Mouse (Mus musculus): Measurements from ENCODE around the gene Crip2.

The Crip2 gene

DNA sequence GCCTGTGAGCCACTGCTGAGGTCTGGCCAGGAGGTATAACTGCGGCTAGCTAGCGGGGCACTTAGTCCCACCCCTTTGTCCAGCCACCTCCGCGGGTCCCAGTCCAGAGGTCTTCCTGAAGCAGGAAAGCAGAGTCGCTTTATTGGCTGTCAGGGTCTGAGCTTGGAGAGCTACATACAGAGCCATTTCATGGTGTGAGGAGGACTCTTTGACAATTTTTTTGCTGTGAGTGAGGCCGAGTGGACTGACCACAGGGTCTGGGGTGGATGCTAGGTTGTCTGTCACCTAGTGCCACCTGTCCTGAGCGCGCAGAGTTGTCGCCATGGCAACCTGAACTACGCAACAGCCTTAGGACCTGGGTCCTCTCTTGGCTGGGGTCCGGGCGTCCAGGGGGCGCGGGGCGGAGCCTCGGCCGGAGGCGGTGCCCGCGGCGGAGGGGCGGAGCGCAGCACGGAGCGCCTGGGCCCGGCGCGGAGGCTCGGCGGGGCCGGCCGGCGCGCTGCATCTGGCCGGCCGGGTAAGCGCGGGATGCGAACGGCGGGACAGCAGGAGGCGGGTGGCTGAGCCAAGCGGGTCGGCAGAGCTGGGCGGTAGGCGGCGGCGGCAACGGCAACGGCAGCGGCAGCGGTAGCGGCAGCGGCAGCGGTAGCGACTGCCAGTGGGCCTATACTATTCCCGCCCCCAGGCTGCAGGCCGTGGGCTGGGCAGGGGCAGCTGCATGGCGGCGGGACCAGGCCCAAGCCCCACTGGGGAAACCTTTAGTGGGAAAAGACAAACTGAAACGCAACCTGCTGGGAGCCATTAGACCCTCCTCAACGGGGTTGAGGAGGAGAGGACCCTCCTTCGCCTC is 45.6 kb downstream of the Crip2 start, which contains the start of gene Tmem121:
Tmem121 (plus strand) TSS at position 489 of the 850 bp plus-strand sequence.
- no peak for DNase-seq (ENCODE audit: low spot score)

DNA sequence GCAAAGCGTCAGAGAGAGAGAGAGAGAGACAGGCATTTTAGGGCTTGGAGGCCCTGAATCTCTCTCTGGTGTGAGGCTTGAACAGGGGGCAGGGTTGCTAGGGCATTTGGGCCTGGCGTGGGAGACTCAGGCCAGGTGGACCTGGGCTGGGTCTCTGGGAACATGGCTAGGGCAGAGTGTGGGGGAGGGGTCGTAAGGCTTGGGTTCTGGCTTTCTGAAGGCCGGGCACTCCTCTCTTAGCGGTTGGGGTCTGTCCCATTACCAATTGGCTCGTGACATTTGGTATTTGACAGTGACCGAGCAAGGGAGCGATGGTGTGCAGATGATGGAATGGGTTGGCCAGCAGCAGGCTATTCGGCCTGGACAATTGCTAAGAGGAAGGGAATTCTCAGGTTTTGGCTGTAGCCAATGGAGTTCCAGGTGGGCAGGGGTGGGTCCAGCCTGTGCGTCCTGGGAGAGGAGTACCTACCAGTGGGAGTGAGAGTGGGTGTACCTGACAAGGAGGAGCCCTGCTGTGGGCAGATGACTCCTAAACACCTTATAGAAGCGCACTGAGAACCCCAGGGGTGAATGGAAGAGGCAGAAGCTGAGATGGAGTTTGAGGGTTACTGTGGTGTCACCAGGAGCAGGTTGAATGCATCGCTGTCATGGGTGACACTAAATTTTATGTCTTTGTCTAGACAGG is 46.4 kb downstream of the Crip2 start:
- DNase-seq (ENCODE audit: low spot score): no peak

DNA sequence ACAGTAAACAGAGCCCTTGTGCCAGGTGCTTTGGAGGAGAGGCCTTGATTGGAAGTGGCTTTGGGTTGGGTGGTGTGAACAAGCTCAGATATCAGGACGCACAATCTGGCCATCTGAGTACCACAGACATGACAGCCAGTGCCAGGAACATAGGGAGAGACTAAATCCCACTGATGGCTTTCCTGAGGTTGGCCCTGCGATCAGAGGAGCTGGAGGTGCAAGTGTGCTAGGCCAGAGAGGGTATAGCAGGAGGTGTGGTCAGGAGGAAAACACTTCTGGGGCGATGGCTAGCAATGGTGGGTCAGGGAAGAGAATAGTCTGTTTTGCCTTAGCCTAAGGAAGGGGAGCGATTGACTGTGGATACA is 47.0 kb downstream of the Crip2 start:
- DNase-seq (ENCODE audit: low spot score): no peak

DNA sequence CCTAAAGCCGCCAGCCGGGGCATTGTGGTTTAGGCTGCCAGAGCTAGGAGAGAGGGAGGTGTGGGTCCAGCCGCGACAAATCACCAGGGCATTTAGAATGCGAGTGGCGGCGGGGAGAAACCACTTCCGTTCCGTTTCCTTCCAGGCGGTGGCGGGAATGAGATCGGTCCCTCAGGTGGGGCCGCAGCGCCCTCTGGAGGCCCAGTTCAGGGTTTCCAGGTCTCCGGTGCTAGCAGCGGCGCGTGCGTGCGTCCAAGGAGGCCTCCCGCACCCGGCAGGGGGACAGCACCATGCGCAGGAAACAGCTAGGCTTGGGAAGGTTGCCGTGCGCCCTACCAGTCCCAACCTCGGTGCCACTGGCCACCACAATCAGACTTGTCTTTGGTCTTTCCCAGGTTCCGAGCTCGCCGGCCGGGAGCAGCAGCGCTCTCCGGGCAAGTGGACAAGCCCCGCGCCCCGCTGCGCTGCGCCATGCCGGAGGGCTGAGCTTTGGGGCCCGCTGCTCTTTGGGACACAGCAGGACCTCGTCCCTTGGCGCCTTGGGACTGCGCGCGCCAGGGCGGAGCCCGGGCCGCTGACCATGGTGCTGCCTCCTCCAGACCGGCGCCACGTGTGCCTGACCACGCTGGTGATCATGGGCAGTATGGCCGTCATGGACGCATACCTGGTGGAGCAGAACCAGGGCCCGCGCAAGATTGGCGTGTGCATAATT is 47.7 kb downstream of the Crip2 start:
- DNase-seq (ENCODE audit: low spot score): no peak

DNA sequence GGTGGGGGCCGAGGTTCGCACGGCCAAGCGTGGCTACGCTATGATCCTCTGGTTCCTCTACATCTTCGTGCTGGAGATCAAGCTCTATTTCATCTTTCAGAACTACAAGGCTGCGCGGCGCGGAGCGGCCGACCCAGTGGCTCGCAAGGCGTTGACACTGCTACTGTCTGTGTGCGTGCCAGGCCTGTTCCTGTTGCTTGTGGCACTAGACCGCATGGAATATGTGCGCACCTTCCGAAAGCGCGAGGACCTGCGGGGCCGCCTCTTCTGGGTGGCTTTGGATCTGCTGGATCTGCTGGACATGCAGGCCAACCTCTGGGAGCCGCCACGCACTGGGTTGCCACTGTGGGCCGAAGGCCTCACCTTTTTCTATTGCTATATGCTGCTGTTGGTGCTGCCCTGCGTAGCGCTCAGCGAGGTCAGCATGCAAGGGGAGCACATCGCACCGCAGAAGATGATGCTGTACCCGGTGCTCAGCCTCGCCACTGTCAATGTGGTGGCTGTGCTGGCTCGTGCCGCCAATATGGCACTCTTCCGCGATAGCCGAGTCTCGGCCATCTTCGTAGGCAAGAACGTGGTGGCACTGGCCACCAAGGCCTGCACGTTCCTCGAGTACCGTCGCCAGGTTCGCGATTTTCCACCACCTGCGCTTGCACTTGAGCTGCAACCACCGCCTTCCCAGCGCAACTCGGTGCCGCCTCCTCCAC is 48.5 kb downstream of the Crip2 start:
- DNase-seq (ENCODE audit: low spot score): no peak

DNA sequence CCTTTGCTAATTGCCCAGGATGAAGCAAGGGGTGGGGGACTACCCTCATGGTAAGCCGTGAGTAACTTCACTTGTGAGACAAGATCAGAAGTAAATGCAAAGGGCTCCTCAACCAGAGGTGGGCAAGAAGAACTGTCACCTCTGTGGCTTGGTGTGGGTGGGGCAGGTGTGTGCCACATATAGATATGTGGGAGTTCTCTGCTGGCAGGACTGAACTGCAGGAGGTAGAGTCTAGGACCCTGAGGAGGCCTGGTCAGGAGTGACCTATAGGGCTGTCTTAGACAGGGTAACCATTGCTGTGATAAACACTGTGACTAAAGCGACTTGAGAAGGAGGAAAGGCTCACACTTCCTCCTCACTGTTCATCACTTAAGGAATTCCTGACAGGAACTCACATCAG is 53.4 kb downstream of the Crip2 start:
- DNase-seq (ENCODE audit: low spot score): no peak
